Mouse (Mus musculus) heart, postnatal 25 days (tissue): Measurements from ENCODE around the gene Pyroxd2. TPM values are rescaled to one million over a fixed set of nuclear protein-coding genes. Genes with fewer than 3 reads are reported as not detected.

Experiments used
- DNase-seq: peaks from one replicate; pipeline ENCODE4 v3.0.0; 2022; ENCODE audit warnings: low spot score
- intact Hi-C: fragments of 180-260 bp; cut with DNase I; formaldehyde crosslinking; loops from one replicate; pipeline ENCODE4 v1.15.1; 2025
- total RNA-seq, 2 experiments: library from RNA; stranded (reverse); gene quantifications; 2 replicates each; pipeline ENCODE4 v1.2.3; 2021

The Pyroxd2 gene
- total RNA-seq, 2 experiments from 2014 or later = 3.5 to 4.4 TPM

DNA sequence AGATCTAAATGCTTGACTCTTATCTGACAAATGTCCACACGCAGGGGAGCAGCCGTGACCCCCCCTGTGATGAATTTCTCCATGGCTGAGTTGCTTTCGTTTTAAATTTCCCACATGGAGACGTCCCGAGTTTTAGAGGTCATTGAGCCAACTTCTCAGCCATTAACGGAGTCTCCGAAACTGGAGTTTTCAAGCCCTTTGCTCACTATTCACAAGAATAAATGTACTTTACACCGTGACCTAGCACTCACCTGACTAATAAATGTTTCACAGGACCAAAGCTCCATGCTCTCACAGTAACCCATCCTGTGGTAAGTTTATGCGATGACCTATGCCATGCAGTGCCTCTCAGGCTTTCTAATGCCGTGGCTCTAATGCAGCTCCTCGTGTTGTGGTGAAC lies 2.4 kb downstream of the Pyroxd2 start:
- no peak for DNase-seq

DNA sequence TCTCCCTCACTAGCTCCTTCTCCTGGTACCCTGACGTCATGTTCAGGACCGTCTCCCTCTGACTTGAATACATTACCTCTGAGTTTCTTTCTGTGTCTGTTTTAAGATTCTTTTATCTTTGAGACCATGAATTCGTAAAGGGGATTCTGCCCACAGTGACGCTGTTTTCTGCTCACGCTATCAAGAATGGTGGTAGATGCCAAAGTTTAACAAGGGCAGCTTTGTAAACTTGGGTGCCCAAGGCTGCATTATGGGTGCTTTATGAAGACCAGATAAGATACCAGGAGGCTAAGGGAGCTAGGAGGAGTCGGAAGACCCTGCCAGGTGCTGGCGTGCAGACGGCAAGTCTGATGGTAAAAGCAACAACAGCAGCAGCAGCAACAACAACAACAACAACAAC lies 5.9 kb downstream of the Pyroxd2 start:
- intact Hi-C loops = no loop called here

More for the DNA sequence above, 2.4 kb downstream of the Pyroxd2 start:
- intact Hi-C loops = no loop called here

DNA sequence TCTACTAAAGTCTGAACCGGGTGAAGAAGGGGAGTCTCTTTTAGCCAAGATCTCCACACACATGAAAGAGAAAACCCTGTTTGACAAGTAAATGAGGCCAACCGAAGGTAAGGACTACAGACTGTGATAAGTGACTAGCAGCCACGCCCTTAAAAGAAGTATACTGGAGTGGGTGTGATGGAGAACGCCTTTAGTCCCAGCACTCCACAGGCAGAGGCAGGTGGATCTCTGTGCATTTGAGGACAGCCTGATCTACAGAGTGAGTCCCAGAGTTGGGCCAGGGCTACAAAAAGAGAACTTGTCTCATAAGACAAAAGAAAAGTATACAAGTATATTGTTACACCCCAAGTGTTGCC lies 6.7 kb downstream of the Pyroxd2 start:
- intact Hi-C loops = no loop called here
- no peak for DNase-seq

More for the DNA sequence above, 5.9 kb downstream of the Pyroxd2 start:
- DNase-seq = no peak

DNA sequence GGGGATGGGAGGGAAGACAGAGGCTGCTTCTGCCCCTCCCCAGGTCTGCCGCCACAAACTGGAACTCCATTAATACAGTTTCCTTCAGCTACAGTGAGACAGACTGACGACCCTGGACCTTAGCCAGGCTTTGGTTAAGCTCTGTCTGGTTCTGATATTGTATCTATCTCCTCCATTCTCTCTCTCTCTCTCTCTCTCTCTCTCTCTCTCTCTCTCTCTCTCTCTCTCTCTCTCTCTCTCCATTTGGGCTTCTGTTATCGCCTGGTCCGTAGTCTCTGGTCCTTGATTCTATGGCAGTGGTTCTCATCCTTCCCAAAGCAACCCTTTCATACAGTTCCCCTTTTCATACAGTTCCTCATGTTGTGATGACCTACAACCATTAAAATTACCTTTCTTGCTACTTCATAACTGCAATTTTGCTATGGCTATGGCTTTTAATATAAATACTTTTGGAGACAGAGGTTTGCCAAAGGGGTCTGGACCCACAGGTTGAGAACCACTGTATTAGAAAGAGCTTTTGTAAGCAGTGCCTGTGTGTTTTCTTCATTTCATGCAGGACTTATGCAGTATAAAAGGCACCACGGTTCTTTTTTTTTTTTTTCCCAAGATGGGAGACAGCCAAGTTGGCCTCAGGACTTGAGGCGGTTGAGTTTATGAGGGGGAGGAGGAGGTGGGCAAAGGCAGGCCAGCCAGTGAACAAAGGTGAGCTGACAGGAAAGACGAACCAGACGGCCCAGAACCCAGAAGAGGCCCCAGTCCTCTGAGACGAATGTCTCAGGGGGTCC lies 7.3 kb downstream of the Pyroxd2 start:
- no peak for DNase-seq
- intact Hi-C loops = no loop called here

DNA sequence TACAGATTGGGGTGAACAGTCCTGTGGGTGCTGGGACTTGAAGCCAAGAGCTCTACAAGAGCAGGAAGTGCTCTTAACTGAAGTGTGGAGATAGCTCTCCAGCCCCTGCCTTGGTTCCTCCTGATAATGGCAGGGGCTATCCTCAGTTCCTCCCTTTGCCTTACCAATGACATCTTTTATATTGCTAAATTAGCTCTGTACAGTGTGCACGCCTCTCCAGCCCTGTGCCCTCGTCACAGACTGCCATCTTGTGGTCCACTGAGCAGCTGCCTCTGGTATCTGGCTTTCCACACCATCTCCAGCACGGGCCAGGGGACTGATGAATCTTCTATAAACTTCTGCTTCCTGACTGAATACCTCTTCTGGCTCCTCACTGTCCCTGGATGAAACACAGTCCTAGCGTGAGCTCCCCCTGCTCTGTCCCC lies 8.4 kb downstream of the Pyroxd2 start:
- intact Hi-C loops = loop anchor here (5.0 kb wide), 1 partner anchor 227 kb away; the partner anchor contains the start of gene R3hcc1l
- DNase-seq = no peak

DNA sequence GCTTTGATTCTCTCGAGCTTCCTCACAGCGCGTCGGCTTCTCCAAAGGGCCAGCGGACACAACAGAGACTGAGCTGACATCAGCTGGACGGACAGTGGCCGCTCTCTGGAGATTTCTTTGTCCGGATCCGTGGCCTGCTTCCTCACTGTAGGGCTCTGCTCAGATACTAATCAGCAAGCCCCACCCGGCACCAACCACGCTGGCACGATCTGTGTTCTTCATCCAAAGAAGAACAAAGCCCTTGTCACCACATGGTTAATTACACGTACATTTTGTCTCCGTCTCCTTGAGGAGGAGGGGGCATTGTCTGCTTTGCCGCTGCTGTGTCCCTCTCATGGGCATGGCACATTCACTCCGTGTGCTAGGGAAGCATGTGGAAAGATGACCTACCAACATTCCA lies 9.3 kb downstream of the Pyroxd2 start:
- intact Hi-C loops = loop anchor here (2.0 to 5.0 kb wide), 3 partner anchors 82 to 226 kb away; partner anchors contain the start of gene R3hcc1l
- DNase-seq = no peak

DNA sequence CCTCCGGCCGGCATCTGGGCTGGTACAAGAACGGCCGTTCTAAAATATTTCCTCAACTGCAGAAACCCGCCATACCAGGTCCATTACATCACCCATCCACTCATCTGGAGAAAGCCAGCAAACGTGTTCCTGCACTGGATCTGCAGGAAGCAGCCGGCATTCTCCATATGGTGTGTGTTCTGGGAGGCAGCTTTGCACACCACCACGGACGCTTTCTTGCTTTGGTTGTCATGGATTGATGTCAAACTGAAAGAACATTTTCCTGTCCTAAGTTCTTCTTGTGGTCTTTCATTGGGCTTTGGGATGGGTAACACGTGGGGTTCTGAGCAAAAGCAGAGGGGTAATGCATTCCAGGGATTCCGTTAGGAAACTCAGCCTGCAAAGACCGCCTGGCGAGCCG lies 10.7 kb downstream of the Pyroxd2 start:
- DNase-seq = no peak
- intact Hi-C loops = loop anchor here (2.0 to 5.0 kb wide), 3 partner anchors 81 to 225 kb away; partner anchors contain the start of gene R3hcc1l

DNA sequence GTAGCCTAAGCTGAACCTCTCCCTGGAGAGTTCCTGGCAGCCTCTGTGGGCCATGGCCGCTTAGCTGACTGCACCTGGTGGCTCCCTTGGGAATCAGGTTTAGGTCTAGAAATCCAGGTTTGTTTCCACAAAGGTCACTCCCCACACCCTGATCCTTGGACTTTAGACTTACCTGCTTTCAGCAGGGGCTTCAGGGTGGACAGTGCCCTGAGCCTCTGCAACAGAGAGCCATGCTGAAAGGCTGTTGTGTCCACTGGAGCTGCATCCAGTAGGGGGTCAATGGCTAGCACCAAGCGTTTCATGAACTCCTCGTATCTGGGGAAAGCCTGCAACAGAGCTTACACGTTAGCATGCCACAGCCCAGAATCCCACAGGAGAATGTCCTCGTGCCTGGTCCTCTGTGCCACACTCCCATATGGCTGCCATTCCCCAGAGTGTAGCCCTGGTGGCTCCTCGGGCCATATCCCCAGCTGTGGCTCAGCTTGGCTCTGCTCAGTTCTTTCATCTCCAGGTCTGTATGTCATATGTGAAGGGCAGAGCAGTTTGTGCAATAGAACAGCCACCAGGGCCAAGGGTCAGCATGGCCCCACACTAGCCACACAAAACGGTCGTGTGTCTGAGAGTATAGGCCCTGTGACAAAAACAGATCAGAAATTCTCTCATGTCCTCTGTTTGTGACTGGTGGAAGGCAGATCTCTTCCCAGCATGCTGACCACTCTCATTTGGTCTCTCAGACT lies 12.2 kb downstream of the Pyroxd2 start:
- DNase-seq = no peak
- intact Hi-C loops = loop anchor here (5.0 kb wide), 1 partner anchor 223 kb away; the partner anchor contains the start of gene R3hcc1l

DNA sequence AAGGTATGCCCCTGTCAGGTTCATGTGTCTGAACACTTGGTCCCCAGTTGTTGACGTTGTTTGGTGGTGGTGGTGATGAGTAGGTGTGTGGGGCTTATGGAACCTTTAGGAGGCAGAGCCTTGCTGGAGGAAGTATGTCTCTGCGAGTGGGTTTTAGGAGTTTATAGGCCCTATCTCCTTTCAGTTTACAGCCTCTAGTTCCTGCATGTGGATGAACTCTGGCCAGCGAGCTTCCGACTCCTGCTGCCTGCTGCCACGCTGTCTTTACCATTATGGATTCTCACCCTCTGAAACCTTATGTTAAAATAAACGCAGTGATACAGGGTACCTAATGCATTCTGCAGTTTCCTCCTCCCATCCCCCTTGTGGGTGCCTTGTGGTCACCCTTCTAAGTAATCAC lies 12.8 kb downstream of the Pyroxd2 start:
- no peak for DNase-seq
- intact Hi-C loops = loop anchor here (5.0 kb wide), 1 partner anchor 222 kb away; the partner anchor contains the start of gene R3hcc1l

DNA sequence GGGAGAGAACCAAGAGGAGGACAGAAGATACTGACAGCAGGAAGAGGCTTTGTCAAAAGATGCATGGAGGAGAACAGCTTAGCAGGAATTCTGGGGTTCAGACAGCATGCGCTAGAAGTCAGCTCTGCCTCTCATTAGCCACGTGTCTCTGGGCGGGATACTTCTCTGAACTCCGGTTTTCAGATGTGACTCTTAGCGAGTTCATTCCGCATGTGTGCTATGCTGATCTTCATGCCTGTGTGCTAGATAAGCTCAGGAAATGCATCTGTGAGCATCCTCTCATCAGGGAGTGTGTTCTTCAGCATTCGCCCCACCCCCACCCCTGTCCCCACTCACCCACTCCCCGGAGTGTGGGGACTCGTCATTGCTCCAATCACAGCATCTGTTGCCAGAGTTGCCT lies 14.8 kb downstream of the Pyroxd2 start:
- intact Hi-C loops = no loop called here
- no peak for DNase-seq

DNA sequence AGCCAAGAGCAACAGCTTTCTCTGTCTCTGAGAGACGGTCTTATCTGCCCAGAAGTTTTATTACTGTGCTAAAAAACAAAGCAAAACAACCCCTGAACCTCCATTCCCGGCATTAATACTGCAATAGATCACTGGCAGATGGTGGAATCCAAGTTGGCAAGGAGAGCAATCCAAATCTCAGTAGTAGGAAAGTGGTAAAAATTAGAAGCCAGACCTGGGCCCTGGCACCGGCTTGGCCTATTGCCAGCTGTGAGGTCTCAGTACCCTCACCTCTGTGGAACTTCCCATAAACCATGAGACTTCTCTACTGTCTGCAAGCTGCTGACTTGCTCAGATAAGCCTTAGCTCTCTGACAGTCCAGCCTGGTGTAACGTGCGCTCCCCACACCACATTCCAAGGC lies 17.6 kb downstream of the Pyroxd2 start:
- intact Hi-C loops = no loop called here
- DNase-seq = no peak

DNA sequence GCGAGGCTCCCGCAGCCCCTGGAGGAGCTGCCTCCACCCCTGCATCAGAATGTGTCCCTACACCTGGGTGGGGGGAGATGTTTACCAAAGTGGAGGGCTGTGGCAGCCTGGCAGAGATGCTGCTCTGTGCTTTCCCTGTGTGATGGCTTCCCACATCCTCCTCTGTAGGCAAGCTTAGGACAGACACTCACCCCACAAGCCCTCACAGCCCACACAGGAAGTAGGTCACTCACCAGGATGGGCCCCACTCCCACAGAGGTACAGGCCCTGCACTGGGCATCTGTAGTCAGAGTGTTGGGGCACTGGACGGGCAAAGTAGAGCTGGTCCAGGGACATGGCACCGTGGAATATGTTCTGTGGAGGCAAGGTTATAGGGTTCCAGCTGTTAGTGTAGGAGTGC lies 25.2 kb downstream of the Pyroxd2 start:
- DNase-seq = no peak
- intact Hi-C loops = no loop called here

DNA sequence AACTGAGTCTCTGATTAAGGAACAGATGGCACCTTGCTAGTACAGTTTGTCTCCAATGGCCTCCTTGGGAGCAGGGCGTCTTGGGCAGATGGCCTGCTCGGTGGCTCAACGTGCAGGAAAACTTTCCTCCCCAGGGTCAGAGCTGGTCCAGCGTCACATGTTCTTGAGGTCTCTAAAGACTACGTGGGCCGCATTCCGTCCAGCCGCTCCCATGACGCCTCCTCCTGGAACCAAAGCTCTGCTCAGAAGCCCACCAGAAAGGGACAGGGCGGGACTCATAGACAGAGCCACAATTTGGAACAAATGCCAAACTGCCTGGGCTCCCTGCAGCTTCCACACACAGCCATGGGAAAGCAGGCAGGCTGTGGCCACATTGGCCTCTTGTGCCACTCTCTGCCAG lies 25.8 kb downstream of the Pyroxd2 start:
- DNase-seq = no peak
- intact Hi-C loops = no loop called here

DNA sequence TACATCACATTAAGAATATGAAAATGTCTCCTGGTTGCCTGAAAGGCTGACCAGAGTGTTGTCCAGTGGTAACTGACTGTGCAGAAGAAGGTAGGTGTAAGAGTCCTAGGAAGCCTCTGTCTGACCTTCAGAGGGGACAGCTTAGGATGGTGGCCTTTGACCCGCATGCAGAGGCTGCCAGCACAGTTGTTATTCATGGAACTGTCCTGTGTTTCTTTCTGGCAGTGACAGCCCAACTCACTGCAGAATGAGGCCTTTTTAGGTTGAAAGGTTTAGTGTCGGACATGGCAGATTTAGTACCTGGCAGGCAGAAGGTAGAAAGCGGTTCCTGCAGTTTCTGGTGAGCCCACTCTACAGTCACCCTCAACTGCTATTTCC lies 26.6 kb downstream of the Pyroxd2 start:
- intact Hi-C loops = no loop called here
- no peak for DNase-seq

DNA sequence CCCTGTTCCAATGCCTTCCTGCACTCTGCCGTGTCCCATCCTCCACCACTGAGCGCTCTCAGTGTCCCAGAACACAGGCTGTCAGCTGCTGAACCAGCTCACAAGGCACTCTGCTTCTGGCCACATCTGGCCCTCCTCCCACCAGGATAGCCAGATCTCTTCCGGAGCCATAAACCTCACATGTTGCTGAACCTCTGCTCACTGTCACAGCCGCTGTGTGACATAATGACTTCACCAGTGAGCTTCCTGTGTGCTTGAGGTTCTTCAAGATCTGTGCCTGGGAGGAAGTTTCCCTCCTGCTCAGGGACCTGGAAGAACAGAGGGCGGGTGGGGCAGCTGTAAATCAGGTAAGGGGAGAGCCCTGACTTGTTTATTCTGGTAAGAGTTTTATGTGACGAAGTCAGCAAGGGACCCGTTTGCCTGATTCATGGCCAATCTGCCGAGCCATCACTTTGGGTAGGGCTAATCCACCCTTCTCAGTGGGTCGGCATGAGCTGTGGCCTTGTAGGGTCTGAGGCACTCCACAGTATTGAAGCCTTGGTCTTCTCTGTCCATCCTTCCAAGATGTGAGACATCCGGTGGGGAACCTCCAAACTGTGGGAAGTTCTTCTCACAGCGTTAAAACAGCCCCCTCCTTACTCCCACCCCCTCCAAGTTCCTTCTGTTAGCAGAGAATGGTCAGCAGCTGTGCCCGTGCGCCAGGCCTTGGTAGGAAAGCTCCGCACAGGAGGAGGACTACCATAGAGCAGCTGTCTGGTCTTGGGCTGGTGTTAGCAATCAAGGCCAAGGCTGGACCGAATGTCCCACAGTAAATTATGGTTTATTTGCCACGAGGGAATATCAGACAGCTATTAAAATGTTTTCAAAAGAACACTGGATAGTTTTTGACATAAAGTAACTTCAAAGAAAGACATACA lies 27.3 kb downstream of the Pyroxd2 start:
- DNase-seq = peak; percentile 7
- intact Hi-C loops = no loop called here

DNA sequence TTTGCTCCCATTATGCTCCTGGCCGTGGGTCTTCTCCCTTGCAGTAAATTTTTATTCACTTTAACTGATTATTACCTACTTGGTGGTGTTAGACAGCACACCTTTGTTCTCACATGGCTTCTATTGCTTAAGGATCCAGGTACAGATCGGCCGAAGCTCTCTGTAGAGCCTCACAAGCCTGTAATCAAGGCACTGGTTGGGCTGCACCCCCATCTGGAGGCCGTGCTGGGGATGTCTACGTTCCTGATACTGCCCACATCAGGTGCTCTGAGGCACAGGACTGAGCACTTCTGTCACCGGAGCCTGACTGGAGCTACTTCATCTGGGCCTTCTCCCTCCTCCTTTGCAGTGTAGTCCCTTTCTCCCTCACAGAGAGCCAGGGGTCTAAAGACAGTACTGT lies 29.3 kb downstream of the Pyroxd2 start:
- intact Hi-C loops = no loop called here
- DNase-seq = no peak

DNA sequence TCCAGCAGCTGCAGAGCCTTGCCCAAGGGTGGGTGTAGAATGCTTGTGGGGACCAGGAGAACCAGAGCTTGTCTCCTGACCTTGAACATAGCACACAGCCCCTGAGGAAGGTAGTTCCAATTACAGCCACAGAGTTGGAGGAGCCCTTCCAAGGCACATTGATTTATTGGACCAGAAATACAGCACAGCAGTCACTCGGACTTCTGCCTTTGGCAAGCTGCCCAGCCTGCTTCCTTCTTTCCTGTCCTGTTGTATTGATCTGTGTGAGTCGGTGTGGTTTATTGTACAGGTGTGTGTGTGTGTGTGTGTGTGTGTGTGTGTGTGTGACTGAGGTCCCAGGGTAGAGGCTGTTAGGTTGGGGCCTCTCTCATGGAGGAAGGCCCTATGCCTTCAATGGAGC lies 30.1 kb downstream of the Pyroxd2 start:
- DNase-seq = no peak
- intact Hi-C loops = no loop called here

DNA sequence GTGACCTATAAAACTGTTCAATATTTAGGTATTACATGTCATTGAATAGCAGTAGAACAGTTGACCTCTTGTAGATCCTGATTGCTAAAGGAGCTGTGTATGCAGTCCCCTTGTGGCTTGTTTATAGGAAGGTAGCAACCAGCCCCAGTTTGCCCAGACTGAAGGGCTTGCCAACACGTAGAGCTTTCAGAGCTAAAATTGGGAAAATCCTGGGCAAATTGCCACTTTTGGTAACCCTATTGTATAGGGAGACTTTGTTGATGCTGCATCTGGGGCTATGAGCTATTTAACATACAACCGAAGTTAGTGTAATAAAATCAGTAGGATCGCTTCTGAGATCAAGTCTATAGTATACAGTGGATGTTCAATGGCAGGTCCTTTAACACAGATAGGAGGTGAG lies 34.5 kb downstream of the Pyroxd2 start:
- DNase-seq = no peak
- intact Hi-C loops = no loop called here

DNA sequence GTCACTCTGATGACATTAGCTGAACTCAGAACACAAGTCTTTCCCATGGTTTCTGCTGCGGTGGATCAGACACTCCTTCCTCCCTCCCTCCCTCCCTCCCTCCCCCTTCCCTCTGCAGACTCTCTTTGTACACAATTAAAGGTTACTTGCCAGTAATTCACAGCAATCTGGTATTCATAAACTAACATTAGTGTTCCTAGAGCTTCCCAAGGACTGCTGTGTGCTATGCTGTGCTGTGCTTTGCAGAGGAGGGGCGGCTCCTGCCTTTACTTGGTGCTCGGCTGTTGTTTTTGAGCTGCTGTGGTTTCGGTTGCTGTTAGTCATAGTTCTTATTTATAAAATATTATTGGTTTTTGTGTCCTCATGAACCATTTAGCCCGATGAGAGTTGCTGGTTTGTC lies 34.9 kb downstream of the Pyroxd2 start:
- no peak for DNase-seq
- intact Hi-C loops = no loop called here

DNA sequence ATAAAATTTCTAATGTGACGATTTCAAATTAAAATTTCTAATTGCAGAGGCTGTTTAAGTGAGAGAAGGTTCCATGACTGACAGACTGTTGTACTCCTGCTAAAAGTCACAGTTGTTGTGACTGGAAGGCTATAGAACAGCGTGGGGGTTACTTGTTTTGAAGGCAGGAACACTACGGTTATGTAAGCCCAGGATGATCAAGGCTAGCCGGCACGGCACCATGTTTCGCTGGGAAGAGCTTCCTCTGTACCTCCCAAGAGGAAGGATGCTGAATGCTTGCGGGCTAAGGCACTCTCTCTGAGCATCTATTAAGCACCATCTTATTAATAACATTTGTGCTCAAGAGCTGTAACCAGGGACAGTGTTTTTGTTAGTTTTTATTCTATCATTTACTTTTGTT lies 36.1 kb downstream of the Pyroxd2 start:
- intact Hi-C loops = no loop called here
- DNase-seq = no peak
